Mouse (Mus musculus) olfactory bulb, adult 2 months (tissue): ENCODE measurements at regions not wholly inside any gene's neighbourhood (a gene's known extent, or its start where the extent isn't known, plus 50 kb on each side); places are given as distances from the start of the nearest gene placed in this dataset.

Experiments
- CTCF ChIP-seq: fragments of 200-500 bp; IDR thresholded peaks from 2 replicates; pipeline ENCODE4 v1.5.1; 2012; ENCODE audit warnings: low read depth, mild to moderate bottlenecking, low read length, moderate library complexity; ENCODE audit not compliant: insufficient read depth
- POLR2A ChIP-seq: fragments of 200-500 bp; IDR thresholded peaks from 2 replicates; pipeline ENCODE4 v1.6.1; 2012; ENCODE audit warnings: mild to moderate bottlenecking, low read depth, low read length, moderate library complexity; ENCODE audit not compliant: insufficient read depth

- TF ChIP-seq CTCF: no peak
- TF ChIP-seq POLR2A: no peak
These were observed 549.1 kb upstream of the Camk1g start for GRCm38 (mm10) chr1:193919243-193919642.
